Mouse (Mus musculus): ENCODE measurements at regions not wholly inside any gene's neighbourhood (a gene's known extent, or its start where the extent isn't known, plus 50 kb on each side); places are given as distances from the start of the nearest gene placed in this dataset.
A peak's percentile ranks its signal among the peaks of the same experiment; 100 is the strongest.

GRCm38 (mm10) chr17:83097998-83098397, 117.1 kb upstream of the Pkdcc start:
- no peak overlapping the region for H3K27ac ChIP-seq
- DNase-seq, result no peak
- no peak overlapping the region for H3K4me2 ChIP-seq
- no peaks in the 10 kb centered on the region for H3K4me1 ChIP-seq (replicated peaks)
- no peak for ATAC-seq (ENCODE audit: low read depth)
- no peak overlapping the region for H3K4me3 ChIP-seq (replicated peaks)
- no peak overlapping the region for H3K9ac ChIP-seq
- 83% methylated on average over 16 of the region's 16 CpGs for WGBS (ENCODE audit: insufficient replicate concordance)
- no peaks in the 10 kb centered on the region for H3K36me3 ChIP-seq
- H3K9me3 ChIP-seq (replicated peaks), result no peaks in the 10 kb centered on the region
- H3K27me3 ChIP-seq, result no peaks in the 10 kb centered on the region

- DNase-seq, result no peak
- ATAC-seq (ENCODE audit: low read depth), result no peak
- Histone ChIP-seq H3K4me2 (no peak overlapping the region), H3K9ac (no peak overlapping the region), H3K4me3 (replicated peaks) (no peak overlapping the region), H3K9me3 (replicated peaks) (no peaks in the 10 kb centered on the region), H3K27me3 (no peaks in the 10 kb centered on the region), H3K4me1 (replicated peaks) (peaks cover 2% of the 10 kb centered on the region; the same call in 1 of the 2 replicates), H3K27ac (no peak overlapping the region), H3K36me3 (no peaks in the 10 kb centered on the region)
- WGBS (ENCODE audit: insufficient replicate concordance), result 58% methylated on average over 12 of the region's 12 CpGs
These were observed 116.2 kb upstream of the Pkdcc start for GRCm38 (mm10) chr17:83098679-83099413.

GRCm38 (mm10) chr17:83101035-83101434, 114.1 kb upstream of the Pkdcc start:
- no peak for ATAC-seq (ENCODE audit: low read depth)
- 16% methylated on average over 7 of the region's 7 CpGs for WGBS (ENCODE audit: insufficient replicate concordance)
- H3K4me2 ChIP-seq, result no peak overlapping the region

DNA sequence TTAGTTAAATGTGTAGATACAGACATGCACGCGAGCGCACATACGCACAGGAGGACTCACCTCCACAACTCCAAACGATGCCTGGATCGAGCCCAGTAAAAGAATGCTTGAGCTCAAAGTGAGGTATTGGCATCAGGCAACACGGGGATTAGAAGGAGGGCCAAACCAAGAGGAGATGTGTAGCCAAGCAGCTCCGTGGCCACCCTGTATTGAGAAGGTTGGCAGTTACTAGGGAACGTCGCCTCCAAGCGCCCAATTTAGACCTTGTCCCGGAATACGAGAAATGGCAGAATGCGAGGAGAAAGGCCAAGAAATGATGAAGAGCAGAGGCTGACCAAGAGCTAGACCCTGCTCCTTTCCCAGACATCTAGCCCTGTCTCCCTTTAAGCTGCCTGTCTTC, 113.3 kb upstream of the Pkdcc start:
- Histone ChIP-seq H3K27me3 (no peaks in the 10 kb centered on the region), H3K9ac (no peak overlapping the region), H3K27ac (no peak overlapping the region), H3K4me3 (replicated peaks) (no peak overlapping the region), H3K4me1 (replicated peaks) (peaks cover 2% of the 10 kb centered on the region; the same call in 1 of the 2 replicates), H3K4me2 (no peak overlapping the region), H3K9me3 (replicated peaks) (no peaks in the 10 kb centered on the region), H3K36me3 (no peaks in the 10 kb centered on the region)
- 74% methylated on average over 14 of the region's 14 CpGs for WGBS (ENCODE audit: insufficient replicate concordance)
- no peak for ATAC-seq (ENCODE audit: low read depth)
- DNase-seq, result no peak

More at GRCm38 (mm10) chr17:83101035-83101434, 114.1 kb upstream of the Pkdcc start:
- Histone ChIP-seq H3K9ac (no peak overlapping the region), H3K4me1 (replicated peaks) (peaks cover 2% of the 10 kb centered on the region; the same call in 1 of the 2 replicates), H3K4me3 (replicated peaks) (no peak overlapping the region), H3K27ac (no peak overlapping the region), H3K9me3 (replicated peaks) (no peaks in the 10 kb centered on the region), H3K36me3 (no peaks in the 10 kb centered on the region), H3K27me3 (no peaks in the 10 kb centered on the region)
- no peak for DNase-seq

DNA sequence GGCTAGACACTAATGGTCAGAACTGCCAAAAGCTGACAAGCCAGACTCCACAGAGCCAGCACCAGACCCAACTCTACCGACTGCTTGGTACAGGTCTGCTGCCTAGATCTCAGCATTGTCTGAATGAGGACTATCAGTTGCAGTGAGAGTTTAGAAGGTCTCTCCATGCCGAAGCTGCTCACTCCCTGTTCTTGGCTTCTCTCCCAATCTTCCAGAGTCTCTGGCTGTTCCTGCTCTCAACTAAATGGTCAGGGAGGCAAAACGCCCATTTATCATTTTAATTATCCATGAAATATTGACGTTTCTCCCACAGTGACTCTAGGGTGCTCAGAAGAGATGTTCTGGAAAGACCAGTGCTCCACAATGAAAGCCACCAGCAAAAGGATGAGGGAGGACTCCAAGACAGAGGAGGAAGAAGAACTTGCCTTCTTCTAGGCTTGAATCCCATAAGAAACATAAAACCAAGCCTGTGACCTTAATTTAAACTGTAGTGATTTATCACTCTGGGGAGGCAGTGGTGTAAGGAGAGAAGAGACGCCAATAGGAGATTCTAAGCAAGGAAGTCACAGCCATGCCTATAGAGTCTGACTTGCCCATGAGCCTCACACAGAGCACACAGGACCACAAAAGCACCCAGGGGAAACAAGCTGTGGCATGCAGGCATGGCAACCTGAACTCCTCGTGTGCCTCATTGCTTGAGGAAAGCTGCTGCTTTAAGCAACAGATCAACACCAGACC, 112.2 kb upstream of the Pkdcc start:
- no peaks in the 10 kb centered on the region for H3K27me3 ChIP-seq
- 62% methylated on average over 6 of the region's 6 CpGs for WGBS (ENCODE audit: insufficient replicate concordance)
- H3K36me3 ChIP-seq, result no peaks in the 10 kb centered on the region
- H3K4me3 ChIP-seq (replicated peaks), result no peak overlapping the region
- H3K9me3 ChIP-seq (replicated peaks), result no peaks in the 10 kb centered on the region
- DNase-seq, result no peak
- peaks cover 2% of the 10 kb centered on the region; the same call in 1 of the 2 replicates for H3K4me1 ChIP-seq (replicated peaks)
- ATAC-seq (ENCODE audit: low read depth), result no peak
- no peak overlapping the region for H3K4me2 ChIP-seq
- no peak overlapping the region for H3K9ac ChIP-seq
- H3K27ac ChIP-seq, result no peak overlapping the region

DNA sequence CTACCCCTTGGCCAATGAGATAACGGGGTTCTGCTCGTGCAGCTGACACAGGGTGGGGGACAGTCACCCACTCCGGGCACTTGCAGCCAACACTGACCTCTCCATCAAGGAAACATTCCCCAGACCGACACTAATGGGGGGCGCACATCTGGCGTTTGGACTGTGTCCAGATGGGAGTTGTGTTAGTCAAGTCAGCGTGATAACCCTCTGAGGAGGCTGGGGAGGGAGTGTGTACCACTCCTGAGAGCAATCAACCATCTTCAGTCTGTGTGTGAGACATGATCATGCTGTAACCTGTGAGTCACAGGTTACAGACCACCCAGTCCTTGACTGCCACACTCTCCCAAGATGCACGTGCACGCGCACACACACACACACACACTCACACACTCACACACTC, 106.9 kb upstream of the Pkdcc start:
- no peak for ATAC-seq (ENCODE audit: low read depth)
- H3K27ac ChIP-seq, result no peak overlapping the region

GRCm38 (mm10) chr17:83109792-83110440, 105.2 kb upstream of the Pkdcc start:
- no peak overlapping the region for H3K4me2 ChIP-seq
- H3K9me3 ChIP-seq (replicated peaks), result no peaks in the 10 kb centered on the region
- H3K27me3 ChIP-seq, result no peaks in the 10 kb centered on the region
- H3K27ac ChIP-seq, result peak overlapping the region; percentile 53; the same call in 1 of the 2 replicates
- H3K9ac ChIP-seq, result no peak overlapping the region
- ATAC-seq (ENCODE audit: low read depth) (no peak), DNase-seq (no peak)
- no peak overlapping the region for H3K4me3 ChIP-seq (replicated peaks)
- 43% methylated on average over 10 of the region's 10 CpGs for WGBS (ENCODE audit: insufficient replicate concordance)
- H3K4me1 ChIP-seq (replicated peaks), result peaks cover 10% of the 10 kb centered on the region; the same call in 1 of the 2 replicates
- no peaks in the 10 kb centered on the region for H3K36me3 ChIP-seq

More for the DNA sequence above, 106.9 kb upstream of the Pkdcc start:
- H3K27me3 ChIP-seq, result no peaks in the 10 kb centered on the region
- H3K4me1 ChIP-seq (replicated peaks), result peaks cover 6% of the 10 kb centered on the region
- no peak for DNase-seq
- H3K9ac ChIP-seq, result no peak overlapping the region
- no peaks in the 10 kb centered on the region for H3K36me3 ChIP-seq
- no peak overlapping the region for H3K4me3 ChIP-seq (replicated peaks)
- 53% methylated on average over 10 of the region's 10 CpGs for WGBS (ENCODE audit: insufficient replicate concordance)
- no peaks in the 10 kb centered on the region for H3K9me3 ChIP-seq (replicated peaks)
- H3K4me2 ChIP-seq, result no peak overlapping the region

- Histone ChIP-seq H3K4me1 (replicated peaks) (peaks cover 10% of the 10 kb centered on the region; the same call in 1 of the 2 replicates), H3K4me3 (replicated peaks) (no peak overlapping the region), H3K36me3 (no peaks in the 10 kb centered on the region), H3K27me3 (no peaks in the 10 kb centered on the region), H3K9ac (no peak overlapping the region), H3K27ac (peak overlapping the region; percentile 47; the same call in 1 of the 2 replicates), H3K9me3 (replicated peaks) (no peaks in the 10 kb centered on the region), H3K4me2 (no peak overlapping the region)
- WGBS (ENCODE audit: insufficient replicate concordance), result 30% methylated on average over 8 of the region's 8 CpGs
- no peak for DNase-seq
- ATAC-seq (ENCODE audit: low read depth), result no peak
These were observed 104.5 kb upstream of the Pkdcc start for GRCm38 (mm10) chr17:83110556-83110955.

- Histone ChIP-seq H3K9ac (no peak overlapping the region), H3K4me2 (no peak overlapping the region), H3K27me3 (no peaks in the 10 kb centered on the region), H3K27ac (no peak overlapping the region), H3K4me1 (replicated peaks) (peaks cover 8% of the 10 kb centered on the region; the same call in 1 of the 2 replicates), H3K36me3 (no peaks in the 10 kb centered on the region), H3K9me3 (replicated peaks) (no peaks in the 10 kb centered on the region), H3K4me3 (replicated peaks) (no peak overlapping the region)
- ATAC-seq (ENCODE audit: low read depth) (no peak), DNase-seq (no peak)
- WGBS (ENCODE audit: insufficient replicate concordance), result 68% methylated on average over 4 of the region's 4 CpGs
These were observed 99.9 kb upstream of the Pkdcc start for GRCm38 (mm10) chr17:83115146-83115545.

DNA sequence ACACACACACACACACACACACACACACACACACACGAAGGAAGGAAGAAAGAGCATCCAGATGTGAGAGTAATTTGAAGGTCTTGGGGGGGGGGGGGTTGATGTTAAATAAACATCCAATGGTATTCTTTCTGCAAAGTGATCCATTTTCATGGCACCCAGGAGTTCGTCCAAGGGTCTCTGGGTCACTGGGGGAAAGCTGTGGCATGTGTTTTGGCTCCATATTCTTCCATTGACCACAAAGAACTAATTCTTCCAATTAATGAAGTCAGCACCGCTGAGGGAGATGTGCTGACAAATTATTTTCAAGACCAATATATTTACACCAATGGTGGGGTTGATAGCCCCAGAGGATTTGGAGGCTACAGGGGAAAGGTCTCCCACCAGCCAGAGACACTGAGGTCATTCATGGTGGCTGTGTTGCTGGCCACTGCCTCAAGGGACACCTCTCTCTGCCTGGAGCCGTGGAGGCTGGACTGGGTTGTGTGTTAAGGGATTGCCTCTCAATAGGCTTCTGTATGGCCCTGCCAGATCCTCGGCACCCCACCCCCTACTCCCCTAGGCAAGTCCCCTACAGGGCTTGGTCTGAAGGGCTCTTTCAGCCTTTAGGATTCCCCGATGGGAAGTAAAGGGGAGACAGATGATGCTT, 99.1 kb upstream of the Pkdcc start:
- 50% methylated on average over 6 of the region's 6 CpGs for WGBS (ENCODE audit: insufficient replicate concordance)

More for the DNA sequence above, 99.1 kb upstream of the Pkdcc start:
- Histone ChIP-seq H3K27ac (no peak overlapping the region), H3K4me2 (no peak overlapping the region), H3K27me3 (no peaks in the 10 kb centered on the region), H3K4me1 (replicated peaks) (0 out of 2 replicates have a peak, but pooled peaks cover 5% of the 10 kb centered on the region), H3K9ac (no peak overlapping the region), H3K4me3 (replicated peaks) (no peak overlapping the region), H3K36me3 (no peaks in the 10 kb centered on the region), H3K9me3 (replicated peaks) (no peaks in the 10 kb centered on the region)
- ATAC-seq (ENCODE audit: low read depth) (no peak), DNase-seq (no peak)

Measured in liver, embryonic 13.5 days (tissue).